Mouse (Mus musculus) induced T-regulatory cell, adult 2 months (primary cell): ENCODE results near the gene Mdfi.

Source experiments
- DNase-seq: peaks from one replicate; pipeline ENCODE4 v3.0.0-alpha.2; 2012; ENCODE audit warnings: low read depth

Mdfi gene

DNA sequence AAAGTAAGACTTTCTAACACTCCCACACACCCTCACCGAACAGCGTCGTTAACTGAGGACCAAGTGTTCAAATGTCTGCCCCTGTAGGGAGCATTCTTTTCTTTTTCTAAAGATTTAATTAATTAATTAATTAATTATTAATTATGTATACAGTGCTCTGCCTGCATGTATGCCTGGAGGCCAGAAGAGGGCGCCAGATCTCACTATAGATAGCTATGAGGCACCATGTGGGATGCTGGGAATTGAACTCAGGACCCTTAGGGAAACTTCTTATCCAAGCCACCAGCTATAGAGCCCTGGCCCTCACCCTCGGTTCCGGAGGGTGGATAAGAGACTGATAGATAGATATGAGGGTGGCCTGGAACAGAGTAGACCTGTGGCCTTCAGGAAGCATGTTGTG, 13.5 kb upstream of the Mdfi start:
- no peak for DNase-seq

DNA sequence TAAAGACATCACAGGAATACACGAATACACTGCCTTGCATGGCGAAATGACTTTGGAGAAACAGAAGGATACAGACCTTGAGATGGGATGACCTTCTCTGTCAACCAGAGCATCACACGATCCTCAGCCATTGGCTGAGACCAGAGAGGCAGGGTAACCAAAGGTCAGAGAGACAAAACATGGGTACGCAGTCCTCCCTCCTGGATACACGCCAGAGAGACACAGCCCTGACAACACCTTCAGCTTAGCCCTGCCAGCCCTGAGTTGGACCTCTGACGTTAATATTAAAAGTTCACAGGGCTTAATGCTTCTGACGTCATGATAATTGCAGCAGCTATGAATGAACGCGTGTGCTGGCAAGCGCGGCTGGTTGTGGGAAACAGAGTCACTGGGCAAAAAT, 11.1 kb upstream of the Mdfi start:
- no peak for DNase-seq

DNA sequence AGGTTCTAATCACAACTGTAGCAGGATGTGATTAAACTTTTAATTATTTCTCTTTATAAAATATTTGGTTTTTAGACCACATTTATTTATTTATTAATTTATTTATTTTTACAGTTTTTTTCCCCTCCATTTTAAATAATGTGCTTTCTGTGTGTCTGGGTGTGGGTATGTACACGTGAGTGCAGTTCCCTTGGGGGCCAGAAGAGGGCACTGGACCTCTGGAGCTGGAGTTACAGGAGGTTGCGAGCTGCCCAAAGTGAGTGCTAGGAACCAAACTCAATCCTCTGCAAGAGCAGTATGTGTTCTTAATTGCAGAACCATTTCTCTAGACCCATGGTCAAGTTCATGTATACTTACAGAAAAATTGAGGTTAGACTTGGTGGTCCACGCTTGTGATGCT, 9.0 kb upstream of the Mdfi start:
- no peak for DNase-seq

DNA sequence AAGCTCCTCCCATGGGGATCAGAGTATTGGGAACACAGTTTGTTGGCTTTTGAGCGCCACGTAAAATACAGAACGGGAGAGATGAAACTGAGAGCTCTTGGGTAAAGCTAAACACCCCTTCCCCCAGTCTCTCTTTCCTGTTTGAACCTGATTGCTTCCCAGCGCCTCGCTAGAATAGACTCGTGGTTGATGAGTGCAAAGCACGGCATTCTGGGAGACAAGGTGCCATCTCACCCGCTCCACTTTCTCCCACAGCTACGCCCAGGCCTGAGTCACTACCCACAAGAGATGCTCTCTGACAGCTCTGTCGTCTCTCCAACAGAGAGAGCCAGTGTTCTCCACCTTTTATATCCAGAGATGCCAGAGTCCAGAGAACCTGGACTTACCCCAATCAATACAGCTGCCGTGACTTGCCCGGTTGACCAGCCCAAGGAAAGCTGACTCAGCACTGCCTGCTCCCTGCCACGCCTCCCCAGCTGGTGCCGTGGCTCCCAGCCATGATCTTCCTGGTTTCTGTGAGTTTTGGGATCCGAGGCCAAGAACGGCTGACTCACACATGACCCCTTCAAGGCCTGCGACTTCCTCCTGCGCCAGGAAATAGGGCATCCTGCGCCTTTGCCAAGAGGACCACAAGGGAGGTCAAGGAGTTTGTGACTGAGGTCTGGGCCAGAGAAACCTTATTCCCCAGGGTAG, 7.6 kb upstream of the Mdfi start:
- no peak for DNase-seq

DNA sequence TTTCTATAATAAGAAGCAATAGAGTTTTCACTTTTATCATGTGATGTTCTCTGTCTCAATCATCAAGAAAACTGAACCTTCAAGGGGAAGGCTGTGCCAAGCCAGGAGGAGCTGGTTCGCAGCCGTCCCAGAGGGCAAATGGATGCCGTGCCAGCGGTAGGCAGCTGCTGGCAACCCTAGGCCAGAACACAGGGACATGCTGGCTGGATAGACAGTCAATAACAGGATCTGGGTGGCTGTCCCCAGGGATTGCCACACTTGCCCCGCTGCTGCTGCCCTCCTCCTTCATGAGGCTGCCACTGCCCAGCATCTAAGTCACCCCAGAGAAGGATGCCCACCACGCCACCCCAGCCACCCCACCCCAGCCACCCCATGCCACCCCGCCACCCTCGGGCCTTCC, 7.0 kb upstream of the Mdfi start:
- no peak for DNase-seq

DNA sequence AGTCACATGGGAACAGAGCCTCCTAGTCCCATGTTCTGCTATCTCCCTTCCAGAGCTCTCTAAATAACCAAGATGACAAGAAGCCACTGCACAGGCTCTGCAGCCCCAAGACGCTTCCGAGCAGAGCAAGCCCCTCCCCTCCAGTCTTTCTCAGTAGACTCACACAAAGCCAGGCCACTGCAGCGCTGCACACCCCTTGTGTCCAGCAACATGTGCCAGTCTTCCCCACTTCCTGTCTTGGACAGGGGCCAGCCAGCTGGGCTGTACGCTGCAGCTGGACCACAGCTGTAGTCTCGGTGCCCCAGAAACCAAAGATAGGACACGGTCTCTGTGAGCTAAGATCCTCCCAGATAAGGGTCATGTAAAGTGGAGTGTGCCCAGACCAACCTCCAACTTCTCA, 3.3 kb upstream of the Mdfi start:
- no peak for DNase-seq

DNA sequence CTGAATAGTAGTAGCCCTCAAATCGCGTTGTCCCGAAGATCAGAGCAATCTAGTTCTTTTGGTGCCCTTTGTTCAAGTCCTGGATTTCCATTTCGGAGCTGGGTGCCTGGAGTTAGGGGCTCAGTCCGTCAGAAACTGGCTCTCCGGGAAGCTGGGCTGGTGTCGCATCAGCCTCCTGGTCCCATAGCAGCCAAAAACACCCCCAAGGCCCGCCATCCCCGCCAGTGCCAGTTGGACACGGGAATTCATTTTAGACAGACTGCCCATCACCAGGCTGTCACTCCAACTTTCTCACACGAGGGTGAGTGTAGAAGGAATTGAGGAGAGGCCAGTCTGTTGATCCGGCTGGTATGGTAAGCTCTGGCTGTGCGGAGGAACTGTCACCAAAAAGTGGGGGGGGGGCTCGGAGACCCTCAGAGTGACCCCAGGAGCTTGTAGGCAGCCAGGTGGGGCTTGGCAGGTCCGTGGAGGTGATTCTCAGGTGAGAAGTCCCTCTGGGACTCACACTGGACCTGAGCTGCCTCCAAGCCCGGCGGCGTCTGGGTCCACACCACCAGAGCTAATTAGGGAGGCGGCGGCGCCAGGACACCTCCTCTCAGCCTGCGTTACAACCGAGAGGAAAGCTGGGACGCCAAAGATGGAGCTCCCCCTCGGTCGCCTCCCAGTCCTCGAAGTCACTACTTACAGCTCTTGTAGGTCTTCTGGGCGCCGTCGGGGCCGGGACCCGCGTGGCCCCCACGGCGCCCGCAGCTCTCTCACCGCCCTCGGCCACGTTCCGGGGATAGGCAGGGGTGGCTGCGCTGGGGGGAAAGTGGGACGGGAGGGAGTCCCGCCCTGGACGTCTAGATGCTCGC, 636 bp downstream of the Mdfi start:
- DNase-seq, result no peak

DNA sequence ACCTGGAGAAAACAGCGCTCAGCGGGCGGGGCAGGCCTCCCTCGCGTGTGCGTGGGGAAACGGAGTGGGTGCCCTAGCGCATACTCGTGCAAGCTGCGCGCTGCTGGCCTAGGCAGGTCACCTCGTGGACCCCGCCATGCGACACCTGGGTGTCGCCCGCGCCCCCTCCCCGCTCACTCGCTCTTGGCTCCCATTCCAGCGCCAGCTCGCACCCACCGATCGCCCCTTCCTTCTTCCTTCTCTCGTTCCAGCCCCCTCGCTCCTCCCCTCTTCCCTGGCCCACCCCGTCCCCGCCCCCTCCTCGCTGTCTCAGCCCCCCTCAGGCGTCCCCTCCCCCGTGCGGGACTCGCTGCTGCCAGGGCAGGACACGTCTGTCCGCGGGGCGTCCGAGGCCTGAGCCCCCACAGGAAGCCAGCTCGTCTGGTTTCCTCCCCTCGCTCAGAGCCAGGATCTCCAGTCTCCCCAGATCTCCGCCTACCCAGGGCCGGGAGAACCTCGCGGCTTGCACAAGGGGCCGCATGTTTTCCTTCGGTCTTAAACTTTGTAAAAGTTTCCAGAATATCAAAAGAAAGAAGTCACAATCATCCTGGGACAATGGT, 1.4 kb downstream of the Mdfi start:
- no peak for DNase-seq

DNA sequence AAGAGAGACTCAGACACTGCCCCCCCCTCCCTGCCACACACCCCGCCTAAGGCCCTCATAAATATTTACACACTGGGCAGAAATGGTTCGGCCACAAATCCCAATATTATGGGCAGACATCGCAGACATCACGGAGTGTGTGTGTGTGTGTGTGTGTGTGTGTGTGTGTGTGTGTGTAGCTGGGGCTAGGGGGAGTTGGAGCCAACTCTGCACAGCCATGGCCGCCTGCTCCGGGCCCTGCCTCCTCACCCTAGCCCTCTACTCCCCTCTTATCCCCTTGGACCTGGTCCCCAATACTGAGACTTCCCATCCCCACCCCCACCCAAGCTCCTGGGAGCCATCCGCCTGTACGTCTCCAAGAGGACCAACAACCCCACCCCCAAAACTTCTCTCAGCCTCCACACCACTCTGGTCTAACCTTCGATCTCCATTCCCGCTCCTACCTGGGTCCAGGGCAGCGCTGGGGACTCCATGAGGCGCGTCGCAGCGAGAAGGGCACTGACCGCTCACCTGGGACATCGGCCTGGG, 1.9 kb downstream of the Mdfi start:
- no peak for DNase-seq

DNA sequence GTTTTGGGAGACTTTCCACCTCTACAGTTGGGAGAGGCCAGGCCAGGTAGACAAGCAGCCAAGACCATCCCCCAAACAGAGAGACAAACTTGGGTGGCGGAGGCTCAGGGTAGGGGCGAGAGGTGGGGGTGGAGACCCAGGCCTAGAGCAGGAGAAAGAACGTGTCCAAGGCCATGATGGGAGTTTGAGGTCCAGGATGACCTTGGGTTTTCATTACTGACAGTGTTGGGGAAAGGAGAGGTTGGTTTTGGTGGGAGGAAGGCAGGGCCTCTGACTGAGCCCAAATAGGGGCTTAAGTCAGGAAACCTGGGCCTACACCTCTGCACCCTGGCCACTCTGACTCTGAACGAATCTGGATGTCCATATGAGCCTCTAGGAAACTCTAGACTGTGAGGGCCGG, 2.7 kb downstream of the Mdfi start:
- DNase-seq, result no peak

DNA sequence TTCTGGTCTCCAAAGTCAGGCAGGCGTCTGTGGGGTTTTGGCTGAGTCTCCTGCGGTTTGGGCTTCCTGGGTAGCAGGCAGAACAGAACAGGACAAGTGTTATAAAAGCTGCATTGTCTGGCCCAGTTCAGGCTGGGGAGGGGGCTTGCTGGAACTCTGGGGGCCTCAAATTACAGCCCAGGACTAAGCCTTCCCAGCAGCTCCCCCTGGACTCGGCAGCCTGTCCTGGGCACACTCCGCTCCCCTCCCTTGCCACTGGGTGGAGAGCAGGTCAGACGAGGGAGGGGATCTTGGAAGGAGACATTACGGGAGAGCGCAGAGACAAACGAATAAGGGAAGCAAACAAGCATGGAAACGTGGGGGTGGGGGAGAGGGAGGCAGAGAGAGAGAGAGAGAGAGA, 3.3 kb downstream of the Mdfi start:
- DNase-seq, result no peak

DNA sequence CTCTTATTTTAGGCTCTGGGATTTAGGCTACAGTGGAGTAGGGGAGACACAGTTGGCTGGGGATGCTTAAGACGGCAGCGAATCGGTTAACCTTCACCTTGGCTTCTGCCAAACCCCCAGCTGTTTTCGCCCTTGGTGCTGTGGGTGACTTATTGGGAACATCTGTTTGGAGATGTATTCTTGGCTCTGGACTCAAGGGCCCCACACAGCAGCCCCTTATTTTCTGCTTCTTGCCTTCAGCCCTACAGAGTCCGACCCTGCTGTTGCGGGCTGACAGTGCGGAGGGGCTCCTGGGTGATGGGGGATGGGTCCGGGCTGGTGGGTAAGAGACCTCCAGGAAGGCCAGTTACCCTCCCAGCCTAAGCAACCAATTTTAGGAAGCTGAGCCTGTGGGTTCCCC, 13.2 kb downstream of the Mdfi start:
- DNase-seq, result no peak

DNA sequence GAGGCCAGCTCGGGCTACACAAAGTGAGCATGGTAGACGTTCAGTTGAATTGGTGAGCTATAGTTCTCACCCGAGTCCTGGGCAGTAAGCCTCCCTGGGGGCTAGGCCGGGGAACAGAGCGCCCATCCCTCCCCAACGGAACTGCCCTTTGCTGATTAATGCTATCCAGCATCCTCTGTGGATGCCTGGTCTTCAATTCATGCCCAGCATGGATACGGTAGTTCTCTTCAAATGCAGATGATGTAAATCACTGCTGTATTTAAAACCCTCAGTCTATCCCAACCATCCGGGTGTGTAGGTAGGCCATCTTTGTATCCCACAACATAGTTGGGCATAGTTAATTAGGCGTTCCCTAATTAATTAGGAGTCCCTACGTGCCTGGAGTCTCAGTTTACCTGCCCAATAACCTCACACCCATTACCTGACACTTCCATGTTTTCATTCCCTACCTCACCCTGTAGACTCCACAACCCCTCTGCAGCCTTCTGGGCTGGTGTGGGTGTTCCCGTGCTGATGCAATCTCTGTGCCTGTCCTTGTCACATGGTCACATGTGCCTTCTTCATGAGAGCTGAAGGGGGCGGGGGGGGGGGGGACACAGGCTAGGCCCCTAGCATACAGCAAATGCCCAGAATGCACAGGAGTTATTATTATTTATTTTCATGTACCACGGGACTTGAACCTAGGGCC, 16.3 kb downstream of the Mdfi start:
- DNase-seq, result no peak

DNA sequence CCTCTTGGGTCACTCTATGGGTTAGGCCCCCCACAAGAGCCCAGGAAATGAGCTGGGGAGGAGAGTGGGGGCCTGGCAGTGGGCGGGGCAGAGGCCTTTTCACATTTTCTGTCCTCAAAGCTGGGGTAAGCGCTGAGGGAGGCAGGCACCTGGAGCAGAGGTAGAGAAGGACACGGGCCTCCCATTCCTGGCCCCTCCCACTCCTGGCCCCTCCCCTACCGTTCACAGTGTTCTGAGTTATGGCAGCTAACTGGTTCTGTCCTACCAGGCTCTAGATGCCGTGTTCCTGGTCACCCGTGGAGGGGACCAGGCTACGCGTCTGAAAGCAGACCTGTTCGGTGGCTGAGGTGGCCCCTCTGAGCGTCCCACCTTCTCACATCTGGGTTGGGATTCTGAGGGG, 19.0 kb downstream of the Mdfi start:
- no peak for DNase-seq

DNA sequence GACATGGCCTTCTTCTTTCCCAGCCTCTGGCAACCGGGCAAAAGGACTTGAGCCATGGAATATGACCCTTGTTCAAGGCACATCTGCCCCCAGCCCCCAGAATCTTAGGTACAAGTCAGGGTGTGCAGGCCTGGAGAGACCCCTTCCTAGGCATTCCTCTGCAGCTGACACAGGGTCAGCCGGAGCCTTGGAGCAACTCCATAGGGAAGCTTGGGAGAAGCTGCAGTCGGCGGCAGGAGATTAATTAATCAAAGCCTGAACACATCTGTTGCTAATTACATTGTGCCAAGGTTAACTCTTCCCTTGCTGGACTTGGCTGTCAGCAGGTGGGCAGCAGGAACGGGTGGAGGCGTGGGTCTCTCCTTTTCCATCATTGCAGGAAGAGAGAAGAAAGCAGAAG, 20.0 kb downstream of the Mdfi start:
- no peak for DNase-seq

DNA sequence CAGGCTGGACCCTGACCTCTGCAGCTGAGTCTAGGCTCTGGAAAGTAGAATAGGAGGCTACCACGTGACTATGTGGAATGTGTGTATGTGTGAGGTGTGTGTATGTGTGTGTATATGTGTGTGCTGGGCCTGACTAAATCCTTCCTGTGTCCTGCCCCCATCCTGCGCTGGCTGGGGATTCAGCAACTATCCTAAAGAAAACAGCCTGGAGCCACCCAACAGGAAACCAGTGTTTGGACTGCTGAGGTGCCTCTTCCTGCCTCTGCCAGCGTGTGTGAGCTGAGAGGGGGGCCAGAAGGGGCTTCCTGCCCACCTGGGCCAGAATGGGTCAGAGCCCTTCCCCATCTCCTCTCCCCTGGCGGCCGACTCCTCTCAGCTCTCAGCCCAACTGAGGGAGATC, 20.9 kb downstream of the Mdfi start:
- DNase-seq, result no peak

DNA sequence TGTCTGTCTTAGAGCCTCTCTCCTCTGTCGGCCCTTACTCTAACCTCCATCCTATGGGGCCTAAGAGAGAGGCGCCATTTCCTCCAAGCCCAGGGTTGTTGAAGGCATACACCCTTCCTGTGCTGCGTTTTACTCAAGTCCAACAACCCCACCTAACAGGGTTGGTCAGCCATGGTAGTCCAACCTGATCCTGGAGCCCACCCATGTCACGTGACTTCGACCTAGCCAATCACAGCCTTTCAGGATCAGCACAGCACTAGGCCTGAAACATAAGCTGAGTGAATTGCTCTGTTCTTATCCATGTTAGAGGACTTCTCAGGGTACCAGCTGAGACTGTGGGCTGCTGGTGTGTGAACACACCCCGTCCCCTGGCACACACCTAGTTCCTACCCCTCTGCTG, 22.3 kb downstream of the Mdfi start:
- DNase-seq, result no peak

DNA sequence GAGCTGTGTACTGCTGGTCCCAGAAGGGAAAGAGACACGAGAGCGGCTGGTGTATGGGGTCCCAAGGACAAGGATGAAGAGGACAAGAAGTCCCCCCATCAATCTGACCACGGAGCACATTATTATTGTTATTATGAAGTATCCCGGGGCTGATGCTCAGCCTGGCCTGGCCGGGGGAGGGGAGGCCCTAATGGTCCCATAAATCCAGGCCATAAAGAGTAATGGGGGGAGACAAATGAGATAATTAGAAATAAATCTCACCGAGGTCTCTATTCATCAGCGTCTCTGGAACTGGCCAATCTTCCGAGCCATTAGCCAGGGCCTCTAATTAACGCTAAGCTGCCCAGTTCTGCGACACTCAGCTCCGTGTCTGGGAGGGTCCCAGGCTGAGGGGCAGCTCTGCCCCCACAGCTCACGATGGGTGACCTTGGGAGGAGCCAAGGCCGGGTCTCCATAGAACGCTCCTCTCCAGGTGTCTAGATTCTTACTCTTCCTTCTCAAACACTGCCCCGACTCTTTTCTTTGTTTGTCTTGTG, 23.2 kb downstream of the Mdfi start:
- no peak for DNase-seq

DNA sequence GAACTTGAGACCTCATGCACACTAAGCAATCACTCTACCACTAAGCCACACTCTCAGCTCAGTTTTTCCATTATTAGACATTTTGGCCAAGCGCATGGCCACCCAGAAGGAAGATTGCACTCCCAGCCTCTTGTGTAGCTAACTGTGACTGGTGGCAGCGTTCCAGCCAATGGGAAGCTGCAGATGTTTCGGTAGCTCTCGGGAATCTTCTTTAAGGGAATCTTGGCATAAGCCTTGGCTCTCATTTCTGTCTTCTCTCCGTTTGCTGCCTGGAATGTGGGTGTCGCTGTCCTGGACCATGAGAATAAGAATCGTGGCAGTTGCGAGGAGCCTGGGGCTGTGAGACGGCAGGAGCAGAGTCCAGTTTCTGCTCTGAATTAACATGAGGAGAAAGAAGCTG, 28.3 kb downstream of the Mdfi start:
- no peak for DNase-seq

DNA sequence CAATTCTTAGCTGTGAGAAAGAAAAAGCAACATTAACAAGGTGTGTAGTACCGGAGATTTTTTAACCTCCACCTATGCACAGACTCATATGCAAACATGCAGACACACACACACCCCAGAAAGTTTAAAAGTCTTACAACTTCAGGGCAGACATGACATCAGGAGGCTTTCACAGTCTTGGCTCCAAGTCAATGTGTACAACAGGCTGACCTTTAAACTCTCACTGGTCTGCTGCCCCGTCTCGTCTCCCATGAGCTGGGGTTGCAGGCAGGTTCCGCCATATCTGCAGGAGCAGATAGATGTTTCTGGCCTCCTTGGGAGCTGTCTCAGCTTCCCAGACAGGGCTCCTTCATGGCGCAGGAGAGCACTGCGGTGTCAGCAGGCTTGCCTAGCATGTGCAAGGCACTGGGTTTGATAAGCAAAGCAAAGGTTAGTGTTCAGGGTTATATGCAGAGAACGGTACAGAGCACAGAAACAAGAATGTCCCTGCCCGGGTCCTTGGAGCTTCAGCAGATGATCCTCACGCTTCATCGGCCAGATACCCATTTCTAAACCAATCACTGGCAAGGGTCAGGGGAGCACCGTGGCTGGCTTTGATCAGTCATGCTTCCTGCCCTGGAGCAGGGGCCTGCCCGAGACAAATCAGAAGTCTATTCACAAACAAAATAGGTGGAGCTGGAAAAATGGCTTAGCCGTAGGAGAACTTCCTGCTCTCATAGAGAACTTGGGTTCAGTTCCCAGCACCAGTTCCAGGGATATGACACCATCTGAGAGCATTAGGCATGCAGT, 29.2 kb downstream of the Mdfi start:
- no peak for DNase-seq

DNA sequence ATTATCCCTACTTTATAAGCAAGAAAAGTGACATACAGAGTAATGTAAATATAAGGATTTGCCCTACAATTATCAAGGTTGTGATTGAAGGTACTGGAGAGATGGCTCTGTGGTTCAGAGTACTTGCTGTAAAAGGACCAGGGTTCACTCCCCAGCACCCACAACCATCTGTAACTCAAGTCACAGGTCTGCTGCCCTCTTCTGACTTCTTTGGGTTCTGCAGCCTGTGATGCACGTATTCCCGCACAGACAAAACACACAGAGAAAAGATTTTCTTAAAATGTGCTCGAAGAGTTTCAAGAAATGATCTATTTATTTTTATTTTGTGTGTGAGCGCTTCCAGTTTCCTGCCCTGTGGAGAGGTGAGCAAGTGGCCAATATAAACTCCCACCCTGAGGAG, 30.8 kb downstream of the Mdfi start:
- DNase-seq, result no peak

DNA sequence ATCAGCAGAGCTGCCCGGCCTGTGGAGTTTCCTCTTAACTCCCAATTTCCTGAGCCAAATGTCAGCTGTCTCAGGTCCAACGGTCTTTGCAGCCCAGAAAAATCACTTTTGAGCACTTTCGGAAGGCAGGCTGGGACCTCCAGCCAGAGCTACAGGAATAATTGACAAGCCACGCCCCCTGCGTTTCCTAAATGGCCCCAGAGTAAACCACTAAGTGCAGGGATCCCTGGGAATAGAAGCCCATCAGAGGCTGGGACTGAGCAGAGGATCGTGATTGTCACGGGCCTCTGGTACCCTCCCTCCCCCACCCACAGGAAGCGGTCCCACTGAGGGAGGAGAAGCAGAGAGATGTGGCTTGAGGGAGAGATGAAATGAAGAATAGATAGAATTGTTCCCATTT, 31.7 kb downstream of the Mdfi start:
- DNase-seq, result no peak
